Mouse (Mus musculus) kidney, embryonic 16.5 days (tissue): Measurements from ENCODE around the gene Gm10720. TPM values are rescaled to one million over a fixed set of nuclear protein-coding genes. Genes with fewer than 3 reads are reported as not detected.

Experiments
- microRNA-seq: library from miRNA; unstranded; fragments of <30 nt; microRNA quantifications from one replicate; pipeline ENCODE4, GENCODE M21; 2016
- polyA plus RNA-seq: library from polyadenylated mRNA; unstranded; fragments of >200 nt; fragmentation: Nextera tagmentation; extraction: Ambion mirVana; gene quantifications from 2 replicates; pipeline ENCODE4 v1.2.1, GENCODE M21; 2015

Gm10720 gene
- polyA plus RNA-seq, 1 experiment from 2014 or later = not detected

Small RNA genes within 50 kb of the gene (microRNA-seq; reads per million reads assigned to microRNA genes)
- gene Mir101c = not detected

Other genes with a start within 250 kb of the Gm10720 start
- gene Gm10722, start 14.7 kb upstream of the Gm10720 start, polyA plus RNA-seq = not detected in 2 replicates
- not detected in 2 replicates for gene Gm11168, start 12.3 kb upstream of the Gm10720 start, polyA plus RNA-seq
- not detected in 2 replicates for gene Gm10721, start 2.5 kb upstream of the Gm10720 start, polyA plus RNA-seq
- gene Gm10719, start 1.8 kb downstream of the Gm10720 start, polyA plus RNA-seq = 0.30 TPM in 1 of 2 replicates, not detected in the other
- gene Gm10718, start 7.9 kb downstream of the Gm10720 start, polyA plus RNA-seq = 0.33 TPM in 1 of 2 replicates, not detected in the other
- gene Gm10717, start 9.8 kb downstream of the Gm10720 start, polyA plus RNA-seq = not detected in 2 replicates
- gene Gm17535, start 18.9 kb downstream of the Gm10720 start, polyA plus RNA-seq = not detected in 2 replicates
- not detected in 2 replicates for gene Gm10715, start 21.2 kb downstream of the Gm10720 start, polyA plus RNA-seq